Mouse (Mus musculus) embryonic facial prominence, embryonic 15.5 days (tissue): Measurements from ENCODE around the gene Gm37240. TPM values are rescaled to one million over a fixed set of nuclear protein-coding genes. Genes with fewer than 3 reads are reported as not detected.

Experiments
- ATAC-seq: fragments of 200-750 bp; cut with Nextera tagmentation; 2 replicates; pipeline ENCODE4 v1.8.0; 2017; ENCODE audit warnings: low read depth, moderate TSS enrichment; ENCODE audit not compliant: insufficient number of reproducible peaks, low FRiP score, low TSS enrichment
- H3K27ac ChIP-seq: fragments of 300-500 bp; sonication (generic); replicated peaks from 2 replicates; pipeline ENCODE4 v1.5.1; 2015; ENCODE audit warnings: mild to moderate bottlenecking, inconsistent platforms
- H3K27me3 ChIP-seq: fragments of 300-500 bp; sonication (generic); 2 replicates; pipeline ENCODE4 v1.6.1; 2015; ENCODE audit warnings: inconsistent platforms
- H3K36me3 ChIP-seq: fragments of 300-500 bp; sonication (generic); 2 replicates; pipeline ENCODE4 v1.6.1; 2015; ENCODE audit warnings: mild to moderate bottlenecking, inconsistent platforms
- H3K4me1 ChIP-seq: fragments of 300-500 bp; sonication (generic); 2 replicates; pipeline ENCODE4 v1.6.1; 2015; ENCODE audit warnings: inconsistent platforms
- H3K4me2 ChIP-seq: fragments of 300-500 bp; sonication (generic); replicated peaks from 2 replicates; pipeline ENCODE4 v1.6.1; 2015; ENCODE audit warnings: mild to moderate bottlenecking, inconsistent platforms
- H3K4me3 ChIP-seq: fragments of 300-500 bp; sonication (generic); replicated peaks from 2 replicates; pipeline ENCODE4 v1.5.1; 2015; ENCODE audit warnings: mild to moderate bottlenecking, inconsistent platforms
- H3K9ac ChIP-seq: fragments of 300-500 bp; sonication (generic); 2 replicates; pipeline ENCODE4 v1.6.1; 2015; ENCODE audit warnings: inconsistent platforms
- H3K9me3 ChIP-seq: fragments of 300-500 bp; sonication (generic); replicated peaks from 2 replicates; pipeline ENCODE4 v1.6.1; 2016; ENCODE audit warnings: inconsistent platforms
- WGBS: fragments of 180-500 bp; shearing (Covaris S2); methylation state at CpG from one replicate; pipeline ENCODE4 v1.1.7; 2015; 5-methylcytosine and 5-hydroxymethylcytosine counted together
- polyA plus RNA-seq: library from polyadenylated mRNA; unstranded; fragments of >200 nt; fragmentation: Nextera tagmentation; extraction: Ambion mirVana; gene quantifications from 2 replicates; pipeline ENCODE4 v1.2.1, GENCODE M21; 2015

The Gm37240 gene
- polyA plus RNA-seq, 1 experiment from 2014 or later = 12.8 TPM

- H3K27me3 ChIP-seq = no peaks in the 10 kb centered on the region
- H3K27ac ChIP-seq = peak overlapping the region; percentile 52; the same call in 1 of the 2 replicates
- H3K36me3 ChIP-seq = no peaks in the 10 kb centered on the region
- WGBS = 11% methylated on average over 4 of the region's 4 CpGs
- peak overlapping the region; percentile 9; the same call in 1 of the 2 replicates for H3K4me2 ChIP-seq
- no peak overlapping the region for H3K4me3 ChIP-seq
- no peak for ATAC-seq
- H3K9me3 ChIP-seq = no peaks in the 10 kb centered on the region
- H3K9ac ChIP-seq = no peak overlapping the region
- H3K4me1 ChIP-seq = peaks cover 11% of the 10 kb centered on the region
Measured at GRCm38 (mm10) chr3:85313646-85314255, 573.6 kb downstream of the Gm37240 start.

GRCm38 (mm10) chr3:85311176-85311575, 576.1 kb downstream of the Gm37240 start:
- Histone ChIP-seq H3K9me3 (no peaks in the 10 kb centered on the region), H3K27ac (no peak overlapping the region), H3K4me2 (no peak overlapping the region), H3K36me3 (no peaks in the 10 kb centered on the region), H3K9ac (no peak overlapping the region), H3K27me3 (no peaks in the 10 kb centered on the region), H3K4me1 (peaks cover 11% of the 10 kb centered on the region), H3K4me3 (no peak overlapping the region)
- ATAC-seq = no peak
- 83% methylated on average over 3 of the region's 3 CpGs for WGBS

GRCm38 (mm10) chr3:85310401-85310989, 576.8 kb downstream of the Gm37240 start:
- WGBS = 63% methylated on average over 8 of the region's 8 CpGs
- H3K4me2 ChIP-seq = no peak overlapping the region
- no peak overlapping the region for H3K27ac ChIP-seq
- H3K9ac ChIP-seq = no peak overlapping the region
- no peak overlapping the region for H3K4me3 ChIP-seq
- H3K36me3 ChIP-seq = no peaks in the 10 kb centered on the region
- H3K9me3 ChIP-seq = no peaks in the 10 kb centered on the region
- H3K4me1 ChIP-seq = peaks cover 11% of the 10 kb centered on the region
- no peak for ATAC-seq
- no peaks in the 10 kb centered on the region for H3K27me3 ChIP-seq

- no peak for ATAC-seq
- Histone ChIP-seq H3K9me3 (no peaks in the 10 kb centered on the region), H3K4me2 (no peak overlapping the region), H3K36me3 (no peaks in the 10 kb centered on the region), H3K4me3 (no peak overlapping the region), H3K27me3 (no peaks in the 10 kb centered on the region), H3K27ac (no peak overlapping the region), H3K9ac (no peak overlapping the region), H3K4me1 (peaks cover 8% of the 10 kb centered on the region)
- WGBS = 82% methylated on average over 6 of the region's 6 CpGs
Measured at GRCm38 (mm10) chr3:85309168-85309567, 578.1 kb downstream of the Gm37240 start.

GRCm38 (mm10) chr3:85308706-85309105, 578.6 kb downstream of the Gm37240 start:
- no peak overlapping the region for H3K4me3 ChIP-seq
- ATAC-seq = no peak
- H3K4me2 ChIP-seq = no peak overlapping the region
- H3K27me3 ChIP-seq = no peaks in the 10 kb centered on the region
- peaks cover 4% of the 10 kb centered on the region for H3K4me1 ChIP-seq
- WGBS = 49% methylated on average over 4 of the region's 4 CpGs
- no peak overlapping the region for H3K27ac ChIP-seq
- H3K36me3 ChIP-seq = no peaks in the 10 kb centered on the region
- no peak overlapping the region for H3K9ac ChIP-seq
- no peaks in the 10 kb centered on the region for H3K9me3 ChIP-seq

GRCm38 (mm10) chr3:85301851-85302250, 585.5 kb downstream of the Gm37240 start:
- H3K27me3 ChIP-seq = no peaks in the 10 kb centered on the region
- H3K9ac ChIP-seq = no peak overlapping the region
- H3K4me3 ChIP-seq = no peak overlapping the region
- H3K27ac ChIP-seq = no peak overlapping the region
- H3K36me3 ChIP-seq = no peaks in the 10 kb centered on the region
- 72% methylated on average over 3 of the region's 3 CpGs for WGBS
- ATAC-seq = no peak
- no peak overlapping the region for H3K4me2 ChIP-seq
- no peaks in the 10 kb centered on the region for H3K9me3 ChIP-seq
- H3K4me1 ChIP-seq = no peaks in the 10 kb centered on the region

GRCm38 (mm10) chr3:85301336-85301735, 586.0 kb downstream of the Gm37240 start:
- 77% methylated on average over 2 of the region's 2 CpGs for WGBS

GRCm38 (mm10) chr3:85299649-85300550, 587.4 kb downstream of the Gm37240 start:
- 57% methylated on average over 18 of the region's 18 CpGs for WGBS
- Histone ChIP-seq H3K27me3 (no peaks in the 10 kb centered on the region), H3K9ac (no peak overlapping the region), H3K27ac (no peak overlapping the region; the same call in 1 of the 2 replicates), H3K9me3 (no peaks in the 10 kb centered on the region), H3K4me3 (no peak overlapping the region), H3K4me1 (no peaks in the 10 kb centered on the region), H3K36me3 (no peaks in the 10 kb centered on the region), H3K4me2 (no peak overlapping the region)
- ATAC-seq = peak; percentile 69; the same call in 1 of the 2 replicates

More at GRCm38 (mm10) chr3:85301336-85301735, 586.0 kb downstream of the Gm37240 start:
- Histone ChIP-seq H3K27me3 (no peaks in the 10 kb centered on the region), H3K27ac (no peak overlapping the region), H3K9ac (no peak overlapping the region), H3K4me3 (no peak overlapping the region), H3K36me3 (no peaks in the 10 kb centered on the region), H3K9me3 (no peaks in the 10 kb centered on the region), H3K4me1 (no peaks in the 10 kb centered on the region), H3K4me2 (no peak overlapping the region)
- no peak for ATAC-seq

GRCm38 (mm10) chr3:85295229-85295628, 592.1 kb downstream of the Gm37240 start:
- Histone ChIP-seq H3K27me3 (no peaks in the 10 kb centered on the region), H3K4me3 (no peak overlapping the region), H3K9me3 (no peaks in the 10 kb centered on the region), H3K4me1 (no peaks in the 10 kb centered on the region), H3K9ac (no peak overlapping the region), H3K4me2 (no peak overlapping the region), H3K27ac (no peak overlapping the region), H3K36me3 (no peaks in the 10 kb centered on the region)
- WGBS = 81% methylated on average over 9 of the region's 9 CpGs
- ATAC-seq = no peak

- H3K27me3 ChIP-seq = no peaks in the 10 kb centered on the region
- no peaks in the 10 kb centered on the region for H3K9me3 ChIP-seq
- H3K4me1 ChIP-seq = no peaks in the 10 kb centered on the region
- H3K4me3 ChIP-seq = no peak overlapping the region
- ATAC-seq = no peak
- no peak overlapping the region for H3K27ac ChIP-seq
- H3K9ac ChIP-seq = no peak overlapping the region
- no peaks in the 10 kb centered on the region for H3K36me3 ChIP-seq
- H3K4me2 ChIP-seq = no peak overlapping the region
- WGBS = 70% methylated on average over 2 of the region's 2 CpGs
Measured at GRCm38 (mm10) chr3:85287627-85288026, 599.7 kb downstream of the Gm37240 start.

GRCm38 (mm10) chr3:85284483-85284882, 602.8 kb downstream of the Gm37240 start:
- 70% methylated on average over 2 of the region's 2 CpGs for WGBS
- H3K4me2 ChIP-seq = no peak overlapping the region
- no peak overlapping the region for H3K9ac ChIP-seq
- no peak overlapping the region for H3K4me3 ChIP-seq
- no peaks in the 10 kb centered on the region for H3K4me1 ChIP-seq
- H3K36me3 ChIP-seq = no peaks in the 10 kb centered on the region
- H3K27ac ChIP-seq = no peak overlapping the region
- H3K27me3 ChIP-seq = no peaks in the 10 kb centered on the region
- H3K9me3 ChIP-seq = no peaks in the 10 kb centered on the region
- no peak for ATAC-seq
